Mouse (Mus musculus): ENCODE measurements around the gene Itln1. TPM values are rescaled to one million over a fixed set of nuclear protein-coding genes. Genes with fewer than 3 reads are reported as not detected.
A peak's percentile ranks its signal among the peaks of the same experiment; 100 is the strongest.

Itln1 gene
- polyA plus RNA-seq (2014; fragmentation: Nextera tagmentation; extraction: Ambion mirVana), result not detected in 2 replicates

- ATAC-seq (ENCODE audit: low FRiP score) (no peak), DNase-seq (ENCODE audit: low spot score) (no peak)
- Histone ChIP-seq H3K4me1 (replicated peaks; ENCODE audit: control insufficient read depth, insufficient read depth, low read length) (no peaks in the 10 kb centered on the region), H3K9me3 (ENCODE audit: control insufficient read depth, low read length) (peaks cover 8% of the 10 kb centered on the region; the same call in 1 of the 2 replicates), H3K27ac (no peak within 1 kb of the TSS), H3K36me3 (replicated peaks; ENCODE audit: control insufficient read depth, insufficient read depth) (no peaks in the 10 kb centered on the region), H3K4me3 (replicated peaks; ENCODE audit: low read length) (no peak within 1 kb of the TSS), H3K4me2 (replicated peaks) (no peak within 1 kb of the TSS), H3K27me3 (ENCODE audit: control insufficient read depth, insufficient read depth, low read length) (no peaks in the 10 kb centered on the region), H3K9ac (no peak within 1 kb of the TSS)
- 95% methylated on average over 1 of the region's 1 CpGs for WGBS
Measured at GRCm38 (mm10) chr1:171535194-171535593, at the start of gene Itln1. Gene Itln1 (minus strand): TSS chr1:171535294.

- Histone ChIP-seq H3K27ac (no peak overlapping the region), H3K9ac (no peak overlapping the region), H3K4me2 (replicated peaks) (no peak overlapping the region), H3K4me1 (replicated peaks; ENCODE audit: control insufficient read depth, insufficient read depth, low read length) (no peaks in the 10 kb centered on the region), H3K27me3 (ENCODE audit: control insufficient read depth, insufficient read depth, low read length) (no peaks in the 10 kb centered on the region), H3K36me3 (replicated peaks; ENCODE audit: control insufficient read depth, insufficient read depth) (no peaks in the 10 kb centered on the region), H3K9me3 (ENCODE audit: control insufficient read depth, low read length) (no peaks in the 10 kb centered on the region), H3K4me3 (replicated peaks; ENCODE audit: low read length) (no peak overlapping the region)
- ATAC-seq (ENCODE audit: low FRiP score) (no peak), DNase-seq (ENCODE audit: low spot score) (no peak)
- 74% methylated on average over 2 of the region's 2 CpGs for WGBS
Measured at GRCm38 (mm10) chr1:171584584-171584983, 49.5 kb upstream of the Itln1 start.

GRCm38 (mm10) chr1:171577168-171577567 lies 42.1 kb upstream of the Itln1 start:
- 91% methylated on average over 7 of the region's 7 CpGs for WGBS
- Histone ChIP-seq H3K4me2 (replicated peaks) (no peak overlapping the region), H3K4me1 (replicated peaks; ENCODE audit: control insufficient read depth, insufficient read depth, low read length) (no peaks in the 10 kb centered on the region), H3K36me3 (replicated peaks; ENCODE audit: control insufficient read depth, insufficient read depth) (no peaks in the 10 kb centered on the region), H3K4me3 (replicated peaks; ENCODE audit: low read length) (no peak overlapping the region), H3K9ac (no peak overlapping the region), H3K27me3 (ENCODE audit: control insufficient read depth, insufficient read depth, low read length) (no peaks in the 10 kb centered on the region), H3K27ac (no peak overlapping the region), H3K9me3 (ENCODE audit: control insufficient read depth, low read length) (no peaks in the 10 kb centered on the region)
- ATAC-seq (ENCODE audit: low FRiP score), result no peak
- DNase-seq (ENCODE audit: low spot score), result no peak

- Histone ChIP-seq H3K9me3 (ENCODE audit: control insufficient read depth, low read length) (no peaks in the 10 kb centered on the region), H3K9ac (no peak overlapping the region), H3K4me1 (replicated peaks; ENCODE audit: control insufficient read depth, insufficient read depth, low read length) (no peaks in the 10 kb centered on the region), H3K27ac (no peak overlapping the region), H3K27me3 (ENCODE audit: control insufficient read depth, insufficient read depth, low read length) (no peaks in the 10 kb centered on the region), H3K4me3 (replicated peaks; ENCODE audit: low read length) (no peak overlapping the region), H3K36me3 (replicated peaks; ENCODE audit: control insufficient read depth, insufficient read depth) (no peaks in the 10 kb centered on the region), H3K4me2 (replicated peaks) (no peak overlapping the region)
- no peak for DNase-seq (ENCODE audit: low spot score)
- no peak for ATAC-seq (ENCODE audit: low FRiP score)
- 62% methylated on average over 2 of the region's 2 CpGs for WGBS
Measured at GRCm38 (mm10) chr1:171568436-171568835, 33.3 kb upstream of the Itln1 start.

- Histone ChIP-seq H3K4me1 (replicated peaks; ENCODE audit: control insufficient read depth, insufficient read depth, low read length) (no peaks in the 10 kb centered on the region), H3K4me3 (replicated peaks; ENCODE audit: low read length) (no peak overlapping the region), H3K27ac (no peak overlapping the region), H3K36me3 (replicated peaks; ENCODE audit: control insufficient read depth, insufficient read depth) (no peaks in the 10 kb centered on the region), H3K9ac (no peak overlapping the region), H3K9me3 (ENCODE audit: control insufficient read depth, low read length) (no peaks in the 10 kb centered on the region), H3K27me3 (ENCODE audit: control insufficient read depth, insufficient read depth, low read length) (no peaks in the 10 kb centered on the region), H3K4me2 (replicated peaks) (no peak overlapping the region)
- peak; percentile 82 for DNase-seq (ENCODE audit: low spot score)
- 27% methylated on average over 8 of the region's 8 CpGs for WGBS
- ATAC-seq (ENCODE audit: low FRiP score), result no peak
Measured at GRCm38 (mm10) chr1:171566777-171567176, 31.7 kb upstream of the Itln1 start.

GRCm38 (mm10) chr1:171565888-171566287 lies 30.8 kb upstream of the Itln1 start:
- no peaks in the 10 kb centered on the region for H3K36me3 ChIP-seq (replicated peaks; ENCODE audit: control insufficient read depth, insufficient read depth)
- no peak overlapping the region for H3K4me2 ChIP-seq (replicated peaks)
- ATAC-seq (ENCODE audit: low FRiP score) (no peak), DNase-seq (ENCODE audit: low spot score) (no peak)
- H3K27ac ChIP-seq, result no peak overlapping the region
- no peak overlapping the region for H3K9ac ChIP-seq
- no peak overlapping the region for H3K4me3 ChIP-seq (replicated peaks; ENCODE audit: low read length)
- no peaks in the 10 kb centered on the region for H3K27me3 ChIP-seq (ENCODE audit: control insufficient read depth, insufficient read depth, low read length)
- no peaks in the 10 kb centered on the region for H3K9me3 ChIP-seq (ENCODE audit: control insufficient read depth, low read length)
- no peaks in the 10 kb centered on the region for H3K4me1 ChIP-seq (replicated peaks; ENCODE audit: control insufficient read depth, insufficient read depth, low read length)
- WGBS, result 84% methylated on average over 4 of the region's 4 CpGs

GRCm38 (mm10) chr1:171564247-171564646 lies 29.2 kb upstream of the Itln1 start:
- H3K27ac ChIP-seq, result no peak overlapping the region
- no peaks in the 10 kb centered on the region for H3K4me1 ChIP-seq (replicated peaks; ENCODE audit: control insufficient read depth, insufficient read depth, low read length)
- no peak for DNase-seq (ENCODE audit: low spot score)
- H3K36me3 ChIP-seq (replicated peaks; ENCODE audit: control insufficient read depth, insufficient read depth), result no peaks in the 10 kb centered on the region
- no peaks in the 10 kb centered on the region for H3K27me3 ChIP-seq (ENCODE audit: control insufficient read depth, insufficient read depth, low read length)
- no peak overlapping the region for H3K9ac ChIP-seq
- WGBS, result 62% methylated on average over 3 of the region's 3 CpGs
- ATAC-seq (ENCODE audit: low FRiP score), result 0 out of 2 replicates have a peak, but pooled peaks have one; percentile 46
- H3K4me2 ChIP-seq (replicated peaks), result no peak overlapping the region
- H3K4me3 ChIP-seq (replicated peaks; ENCODE audit: low read length), result no peak overlapping the region
- no peaks in the 10 kb centered on the region for H3K9me3 ChIP-seq (ENCODE audit: control insufficient read depth, low read length)

- Histone ChIP-seq H3K36me3 (replicated peaks; ENCODE audit: control insufficient read depth, insufficient read depth) (no peaks in the 10 kb centered on the region), H3K4me2 (replicated peaks) (no peak overlapping the region), H3K4me1 (replicated peaks; ENCODE audit: control insufficient read depth, insufficient read depth, low read length) (no peaks in the 10 kb centered on the region), H3K9me3 (ENCODE audit: control insufficient read depth, low read length) (no peaks in the 10 kb centered on the region), H3K9ac (no peak overlapping the region), H3K27ac (no peak overlapping the region), H3K27me3 (ENCODE audit: control insufficient read depth, insufficient read depth, low read length) (no peaks in the 10 kb centered on the region), H3K4me3 (replicated peaks; ENCODE audit: low read length) (no peak overlapping the region)
- 87% methylated on average over 2 of the region's 2 CpGs for WGBS
- ATAC-seq (ENCODE audit: low FRiP score) (no peak), DNase-seq (ENCODE audit: low spot score) (no peak)
Measured at GRCm38 (mm10) chr1:171563042-171563441, 27.9 kb upstream of the Itln1 start.

- Histone ChIP-seq H3K9ac (no peak overlapping the region), H3K4me1 (replicated peaks; ENCODE audit: control insufficient read depth, insufficient read depth, low read length) (no peaks in the 10 kb centered on the region), H3K4me3 (replicated peaks; ENCODE audit: low read length) (no peak overlapping the region), H3K4me2 (replicated peaks) (no peak overlapping the region), H3K27ac (no peak overlapping the region), H3K36me3 (replicated peaks; ENCODE audit: control insufficient read depth, insufficient read depth) (no peaks in the 10 kb centered on the region), H3K27me3 (ENCODE audit: control insufficient read depth, insufficient read depth, low read length) (no peaks in the 10 kb centered on the region), H3K9me3 (ENCODE audit: control insufficient read depth, low read length) (no peaks in the 10 kb centered on the region)
- WGBS, result 76% methylated on average over 7 of the region's 11 CpGs
- DNase-seq (ENCODE audit: low spot score), result no peak
- no peak for ATAC-seq (ENCODE audit: low FRiP score)
Measured at GRCm38 (mm10) chr1:171561639-171562225, 26.6 kb upstream of the Itln1 start.

GRCm38 (mm10) chr1:171561200-171561599 lies 26.1 kb upstream of the Itln1 start:
- WGBS, result 88% methylated on average over 1 of the region's 1 CpGs
- ATAC-seq (ENCODE audit: low FRiP score), result no peak

More at GRCm38 (mm10) chr1:171561200-171561599, 26.1 kb upstream of the Itln1 start:
- Histone ChIP-seq H3K36me3 (replicated peaks; ENCODE audit: control insufficient read depth, insufficient read depth) (no peaks in the 10 kb centered on the region), H3K4me3 (replicated peaks; ENCODE audit: low read length) (no peak overlapping the region), H3K9me3 (ENCODE audit: control insufficient read depth, low read length) (no peaks in the 10 kb centered on the region), H3K27me3 (ENCODE audit: control insufficient read depth, insufficient read depth, low read length) (no peaks in the 10 kb centered on the region), H3K27ac (no peak overlapping the region), H3K4me2 (replicated peaks) (no peak overlapping the region), H3K4me1 (replicated peaks; ENCODE audit: control insufficient read depth, insufficient read depth, low read length) (no peaks in the 10 kb centered on the region), H3K9ac (no peak overlapping the region)
- no peak for DNase-seq (ENCODE audit: low spot score)

Measured in hindbrain, embryonic 14.5 days (tissue).